Mouse (Mus musculus) heart, adult 2 months (tissue): ENCODE data around the gene Hist1h4a.

Experiments
- CTCF ChIP-seq: fragments of 200-600 bp; IDR thresholded peaks from 2 replicates; pipeline ENCODE4 v1.8.1; 2022; ENCODE audit warnings: antibody characterized with exemption, mild to moderate bottlenecking, moderate library complexity
- EP300 ChIP-seq: fragments of 200-500 bp; IDR thresholded peaks from 2 replicates; pipeline ENCODE4 v1.6.1; 2011; ENCODE audit warnings: low read depth, low read length, control low read depth; ENCODE audit not compliant: insufficient read depth
- POLR2A ChIP-seq: fragments of 200-500 bp; IDR thresholded peaks from 2 replicates; pipeline ENCODE4 v1.6.1; 2011; ENCODE audit warnings: mild to moderate bottlenecking, low read depth, low read length, control low read depth; ENCODE audit not compliant: insufficient read depth

- TF ChIP-seq POLR2A (no peak), CTCF (no peak), EP300 (no peak)
Measured at GRCm38 (mm10) chr13:23725213-23725612, 35.8 kb downstream of the Hist1h4a start.
